Mouse (Mus musculus) c-Kit-positive CD71-negative TER-119-negative erythroid progenitor cells, embryonic 14.5 days (primary cell): ENCODE measurements at regions not wholly inside any gene's neighbourhood (a gene's known extent, or its start where the extent isn't known, plus 50 kb on each side); places are given as distances from the start of the nearest gene placed in this dataset.

Source experiments
- DNase-seq: peaks from one replicate; pipeline ENCODE4 v3.0.0-alpha.2; 2013; ENCODE audit warnings: low read depth

DNA sequence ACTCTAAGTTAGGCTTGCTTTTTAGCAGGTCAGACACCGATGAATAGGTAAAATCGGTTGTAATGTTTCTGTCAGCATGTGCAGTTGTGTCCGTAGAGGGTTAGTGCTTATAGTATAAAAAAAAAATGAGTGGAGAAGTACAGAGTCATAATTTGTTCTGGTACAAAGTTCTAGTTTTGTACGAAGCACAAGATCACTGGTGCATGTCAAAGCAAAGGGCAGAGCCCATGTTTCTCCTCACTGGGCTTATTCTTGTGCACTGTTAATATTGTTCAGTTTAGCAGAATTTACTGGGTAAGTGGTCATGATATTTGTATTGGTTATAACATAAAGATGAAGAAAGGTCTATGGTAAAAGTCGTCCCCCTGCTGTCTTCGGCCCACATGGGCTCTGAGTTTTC is 330.4 kb upstream of the Fam241a start:
- no peak for DNase-seq

DNA sequence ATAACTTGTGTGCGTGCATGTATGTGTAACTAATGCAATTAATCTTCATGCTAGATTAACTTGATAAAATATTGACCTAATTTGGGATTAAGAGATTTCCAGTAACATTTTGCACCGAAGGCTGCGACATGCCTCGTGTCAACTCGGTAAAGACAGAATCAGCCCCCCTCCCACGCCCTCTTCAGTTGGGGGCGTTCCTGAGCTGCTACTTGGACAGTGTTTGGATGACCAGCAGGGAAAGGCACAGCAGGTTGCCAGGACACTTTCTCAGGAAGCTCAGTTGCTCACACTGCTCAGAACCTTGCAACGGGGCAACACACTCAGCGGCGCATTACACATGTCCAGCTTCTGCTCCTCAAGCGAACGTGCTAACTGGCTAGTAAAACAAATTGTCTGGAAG is 326.2 kb upstream of the Fam241a start:
- DNase-seq, result no peak

- no peak for DNase-seq
Measured at GRCm38 (mm10) chr3:128221625-128222024, 325.5 kb upstream of the Fam241a start.

DNA sequence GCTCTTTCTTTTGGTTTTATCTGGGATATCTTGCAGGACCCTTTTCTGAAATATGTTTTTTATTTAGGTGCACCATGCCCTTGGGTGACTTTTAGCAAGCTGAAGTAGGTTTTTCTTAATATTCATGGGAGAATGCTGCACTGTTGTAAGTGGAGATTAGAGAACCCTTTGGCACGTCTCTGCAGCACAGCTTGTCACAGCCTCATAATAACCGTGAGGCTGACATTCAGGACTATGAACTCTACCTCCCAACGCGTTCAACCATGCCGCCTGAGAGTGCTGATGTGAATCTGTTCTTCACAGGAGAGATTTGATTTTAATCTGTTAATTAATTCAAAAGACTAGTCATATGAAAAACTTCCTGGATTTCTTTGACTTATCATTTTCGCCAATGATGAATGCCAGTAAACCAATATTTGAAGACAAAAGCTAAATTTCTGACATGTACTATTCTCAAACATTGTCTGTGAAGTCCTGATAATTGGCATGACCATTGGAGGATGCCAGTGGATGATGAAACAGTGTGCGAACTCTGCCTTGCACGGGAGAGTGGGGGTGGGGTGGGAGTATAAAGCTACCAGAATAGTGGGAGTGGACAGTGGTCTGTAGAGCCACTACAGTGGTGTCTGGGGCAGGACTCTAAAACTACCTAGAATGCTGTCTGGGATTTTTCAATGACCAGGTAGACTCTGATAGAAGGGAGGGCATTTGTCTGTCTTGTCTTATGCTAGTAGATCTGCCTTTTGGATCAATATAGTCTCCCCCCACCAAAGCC is 324.8 kb upstream of the Fam241a start:
- no peak for DNase-seq

DNA sequence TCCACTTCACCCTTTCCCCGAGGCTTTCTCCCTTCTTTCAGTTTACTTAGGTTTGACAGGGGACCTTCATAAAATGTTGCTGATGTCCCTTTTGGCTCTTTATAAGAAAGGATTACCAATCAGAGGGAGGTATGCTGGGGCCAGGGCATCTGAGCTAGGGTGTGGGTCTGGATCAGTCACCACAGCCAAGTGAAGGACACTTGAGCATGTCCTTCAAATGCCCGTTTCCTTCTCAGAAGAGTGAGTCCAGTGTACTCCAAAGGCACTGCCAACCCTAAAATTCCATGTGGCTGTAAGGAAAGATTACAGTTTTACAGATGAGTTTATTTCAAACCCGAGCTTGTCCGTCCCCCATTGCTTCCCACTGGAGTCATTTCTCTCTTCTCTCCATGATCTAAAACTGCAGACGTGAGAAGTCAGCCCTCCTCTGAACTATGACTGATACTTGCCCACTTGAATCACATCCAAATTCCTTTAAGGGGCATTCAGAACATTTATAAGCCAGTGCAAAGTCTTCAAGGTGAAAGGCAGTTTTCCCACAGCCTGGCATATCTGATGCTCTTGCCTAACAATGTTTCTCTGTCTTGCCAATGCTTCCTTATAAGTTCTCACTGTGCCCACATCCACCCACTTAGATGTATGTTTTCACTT is 321.8 kb upstream of the Fam241a start:
- no peak for DNase-seq

DNA sequence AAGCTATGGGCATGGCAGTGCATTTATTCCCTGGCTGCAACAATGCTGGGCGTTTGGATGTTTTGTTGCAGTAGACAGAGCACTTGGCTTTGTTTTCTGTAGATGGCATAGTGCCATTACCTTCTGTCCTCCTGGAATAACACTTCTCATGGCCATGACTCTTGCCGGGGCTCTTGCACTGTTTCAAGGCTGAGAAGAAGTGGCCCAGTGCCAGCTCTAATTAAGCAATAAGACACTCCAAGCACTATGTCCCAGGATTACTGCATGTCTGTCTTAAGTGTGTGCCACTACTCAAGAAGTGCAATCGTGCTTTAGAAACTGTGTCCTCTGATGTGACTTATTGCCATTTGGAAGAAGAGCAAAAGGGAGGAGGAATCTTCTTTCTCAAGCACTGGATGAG is 316.1 kb upstream of the Fam241a start:
- no peak for DNase-seq

DNA sequence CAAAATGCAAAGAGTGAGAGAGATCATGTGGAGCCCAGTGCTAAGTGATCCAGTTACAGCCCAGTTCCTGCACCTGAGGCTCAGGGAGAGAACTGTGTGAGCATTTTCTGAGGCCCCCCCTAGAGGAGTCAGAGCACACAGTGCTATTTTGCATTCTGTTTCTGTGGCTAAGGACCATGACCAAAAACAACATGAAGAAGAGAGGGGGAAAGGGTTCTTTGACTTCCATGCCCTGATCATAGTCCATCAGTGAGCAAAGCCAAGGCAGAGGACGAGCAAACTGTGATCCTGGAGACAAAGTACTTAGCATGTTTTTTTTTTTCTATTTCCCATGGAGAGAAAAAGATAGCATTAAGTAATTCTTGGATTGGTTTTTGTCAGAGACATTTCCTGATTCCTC is 314.5 kb upstream of the Fam241a start:
- DNase-seq, result no peak

- DNase-seq, result no peak
Measured at GRCm38 (mm10) chr3:128206948-128207347, 310.8 kb upstream of the Fam241a start.

- DNase-seq, result no peak
Measured at GRCm38 (mm10) chr3:128206483-128206882, 310.4 kb upstream of the Fam241a start.

DNA sequence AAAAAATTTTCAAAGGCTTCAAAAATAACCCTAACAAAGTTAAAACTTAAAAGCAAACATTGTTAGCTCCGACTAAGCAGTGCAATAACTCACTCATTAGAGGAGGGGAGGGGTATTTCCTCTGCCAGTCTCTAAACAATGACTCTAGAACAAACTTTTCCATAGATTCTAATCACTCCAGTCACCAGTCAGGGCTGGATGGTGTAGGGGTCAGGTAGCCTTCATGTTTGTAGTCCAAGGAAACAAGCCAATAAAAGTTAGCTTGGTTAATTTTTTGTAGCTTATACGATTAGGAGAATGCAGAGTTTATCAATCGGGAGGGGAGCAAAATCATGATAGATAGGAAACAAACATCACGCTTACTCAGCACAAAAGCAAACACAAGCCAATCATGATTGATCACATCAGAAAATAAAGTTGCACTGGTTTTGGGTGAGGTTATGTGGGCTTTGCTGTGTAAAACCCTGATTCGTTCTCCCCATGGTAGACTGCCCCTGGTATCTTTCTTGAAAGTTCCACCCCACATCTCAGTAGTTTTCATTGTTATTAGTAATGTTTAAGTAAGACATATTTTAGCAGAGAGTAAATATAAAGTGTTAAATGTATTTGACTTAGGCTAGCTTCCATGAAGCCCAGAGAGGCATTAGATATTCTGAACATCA is 304.6 kb upstream of the Fam241a start:
- no peak for DNase-seq

GRCm38 (mm10) chr3:128199466-128199865 is 303.3 kb upstream of the Fam241a start:
- DNase-seq, result no peak

DNA sequence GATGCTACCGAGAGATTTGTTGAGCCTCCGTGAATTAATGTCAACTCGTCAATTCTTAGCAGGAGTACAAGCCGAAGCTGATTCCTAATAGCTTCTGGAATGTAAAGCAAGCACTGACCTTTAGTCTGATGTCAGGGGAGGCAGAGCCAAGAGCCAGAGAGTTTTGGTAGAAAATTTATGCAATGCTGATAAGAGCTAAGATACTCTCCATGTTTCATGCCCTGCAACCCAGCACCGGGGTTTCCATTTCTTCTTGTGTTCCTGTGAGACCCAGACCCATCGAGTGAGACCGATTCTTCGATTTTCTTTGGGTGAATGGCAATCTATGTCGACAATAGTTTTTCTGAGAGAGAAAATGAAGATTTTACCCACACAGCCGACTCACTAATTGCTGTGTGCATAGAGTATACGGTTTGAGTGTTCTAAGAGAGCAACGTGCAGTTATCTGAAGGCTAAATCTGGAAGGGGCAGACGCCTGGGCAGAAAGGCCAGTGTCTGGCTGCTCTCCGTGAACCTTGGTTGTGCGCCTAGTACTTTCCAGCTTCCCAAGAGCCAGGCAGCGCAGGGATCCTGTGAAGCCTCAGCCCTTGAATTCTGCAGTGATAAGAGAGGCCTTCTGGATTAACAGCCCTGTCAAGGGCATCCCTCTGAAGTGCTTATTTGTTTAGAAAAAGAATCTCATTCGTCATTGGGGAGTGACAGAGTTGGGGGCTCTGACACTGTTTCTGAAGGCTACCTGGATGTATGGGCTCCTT is 296.1 kb upstream of the Fam241a start:
- DNase-seq, result no peak

GRCm38 (mm10) chr3:128187330-128188044 is 291.4 kb upstream of the Fam241a start:
- no peak for DNase-seq

- DNase-seq, result no peak
Measured at GRCm38 (mm10) chr3:128186278-128186677, 290.2 kb upstream of the Fam241a start.

DNA sequence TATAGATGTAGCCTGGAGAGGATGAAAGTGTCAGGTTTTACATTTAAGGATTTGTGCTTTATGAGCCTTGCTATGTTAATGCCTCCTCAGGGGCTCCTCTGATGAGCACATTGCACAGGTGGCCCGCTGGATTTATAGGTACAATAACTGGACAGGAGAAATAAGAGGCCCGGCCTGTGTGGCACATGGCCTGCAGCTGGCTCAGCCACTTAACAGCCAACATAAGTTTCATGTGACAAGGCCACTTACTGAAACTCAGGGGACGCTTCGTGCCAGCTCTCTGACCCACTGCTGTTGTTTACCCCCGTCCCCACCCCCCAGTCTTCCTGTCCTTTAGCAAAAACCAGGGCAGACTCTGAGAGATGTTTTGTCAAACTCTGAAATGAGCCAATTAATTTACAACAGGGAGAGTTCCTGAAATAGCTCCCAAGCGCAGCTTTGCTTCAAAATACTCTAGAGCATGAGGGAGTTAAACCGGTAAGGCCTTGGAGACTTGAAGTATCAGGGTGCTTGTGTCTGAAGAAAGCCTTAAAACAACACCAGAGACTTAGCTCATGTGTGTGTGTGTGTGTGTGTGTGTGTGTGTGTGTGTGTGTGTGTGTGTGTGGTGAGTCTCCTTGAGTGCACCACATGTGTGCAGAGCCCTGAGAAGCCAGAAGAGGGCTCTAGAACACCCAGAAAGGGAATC is 285.2 kb upstream of the Fam241a start:
- DNase-seq, result no peak

DNA sequence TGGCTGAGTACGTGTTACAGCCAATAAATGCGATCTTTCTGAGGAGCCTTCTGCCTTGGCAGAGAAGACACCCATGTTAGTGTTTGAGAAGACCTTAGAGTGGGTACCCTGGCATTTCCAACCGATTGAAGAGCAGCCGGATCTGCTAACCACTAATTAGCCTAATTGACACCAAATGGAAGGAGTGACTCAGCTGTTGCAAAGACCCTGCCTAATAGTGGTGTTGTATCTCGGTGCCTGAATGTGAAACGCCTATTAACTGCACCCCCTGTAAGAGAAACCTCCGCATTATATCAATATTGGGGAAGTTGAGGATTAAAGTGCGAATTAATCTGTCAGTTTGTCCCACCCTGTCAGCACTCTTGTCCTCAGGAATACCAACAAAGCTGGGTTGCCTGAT is 253.1 kb upstream of the Fam241a start:
- DNase-seq, result no peak

- no peak for DNase-seq
Measured at GRCm38 (mm10) chr3:128145329-128145728, 249.2 kb upstream of the Fam241a start.

GRCm38 (mm10) chr3:128127836-128128235 is 231.7 kb upstream of the Fam241a start:
- DNase-seq, result no peak

- DNase-seq, result peak; percentile 17
Measured at GRCm38 (mm10) chr3:128126664-128127063, 230.5 kb upstream of the Fam241a start.

GRCm38 (mm10) chr3:128122111-128122510 is 226.0 kb upstream of the Fam241a start:
- no peak for DNase-seq
